Mouse (Mus musculus) fibroblast of lung, adult 2 months (primary cell): ENCODE measurements at regions not wholly inside any gene's neighbourhood (a gene's known extent, or its start where the extent isn't known, plus 50 kb on each side); places are given as distances from the start of the nearest gene placed in this dataset.

Source experiments
- DNase-seq: peaks from one replicate; pipeline ENCODE4 v3.0.0-alpha.2; 2011; ENCODE audit warnings: low read depth

- DNase-seq: no peak
These were observed 60.9 kb upstream of the Foxa2 start for GRCm38 (mm10) chr2:148107607-148108115.

- DNase-seq: no peak
These were observed 63.4 kb upstream of the Foxa2 start for GRCm38 (mm10) chr2:148110149-148110548.

- DNase-seq: no peak
These were observed 65.1 kb upstream of the Foxa2 start for GRCm38 (mm10) chr2:148111889-148112288.

GRCm38 (mm10) chr2:148113184-148113583 is 66.4 kb upstream of the Foxa2 start:
- DNase-seq: peak; percentile 46

GRCm38 (mm10) chr2:148114600-148114999 is 67.8 kb upstream of the Foxa2 start:
- no peak for DNase-seq

- DNase-seq: no peak
These were observed 69.4 kb upstream of the Foxa2 start for GRCm38 (mm10) chr2:148116033-148116790.

GRCm38 (mm10) chr2:148117420-148117819 is 70.7 kb upstream of the Foxa2 start:
- no peak for DNase-seq

GRCm38 (mm10) chr2:148121885-148122876 is 75.4 kb upstream of the Foxa2 start:
- peak; percentile 21 for DNase-seq

GRCm38 (mm10) chr2:148123780-148124179 is 77.0 kb upstream of the Foxa2 start:
- DNase-seq: no peak

GRCm38 (mm10) chr2:148133811-148134210 is 87.0 kb upstream of the Foxa2 start:
- no peak for DNase-seq

GRCm38 (mm10) chr2:148141936-148142335 is 95.2 kb upstream of the Foxa2 start:
- no peak for DNase-seq

GRCm38 (mm10) chr2:148144816-148145215 is 98.0 kb upstream of the Foxa2 start:
- DNase-seq: no peak

GRCm38 (mm10) chr2:148148272-148148671 is 101.5 kb upstream of the Foxa2 start:
- DNase-seq: no peak

- DNase-seq: no peak
These were observed 102.7 kb upstream of the Foxa2 start for GRCm38 (mm10) chr2:148149426-148149825.

- no peak for DNase-seq
These were observed 106.9 kb upstream of the Foxa2 start for GRCm38 (mm10) chr2:148153513-148154271.

GRCm38 (mm10) chr2:148156122-148156521 is 109.4 kb upstream of the Foxa2 start:
- no peak for DNase-seq

GRCm38 (mm10) chr2:148159028-148159600 is 112.3 kb upstream of the Foxa2 start:
- no peak for DNase-seq

GRCm38 (mm10) chr2:148160997-148161396 is 114.2 kb upstream of the Foxa2 start:
- no peak for DNase-seq

GRCm38 (mm10) chr2:148161966-148162365 is 115.2 kb upstream of the Foxa2 start:
- DNase-seq: no peak

- no peak for DNase-seq
These were observed 115.8 kb upstream of the Foxa2 start for GRCm38 (mm10) chr2:148162562-148162961.

- no peak for DNase-seq
These were observed 124.3 kb upstream of the Foxa2 start for GRCm38 (mm10) chr2:148171113-148171512.

GRCm38 (mm10) chr2:148171699-148172098 is 124.9 kb upstream of the Foxa2 start:
- DNase-seq: no peak
